Mouse (Mus musculus) forebrain, embryonic 16.5 days (tissue): ENCODE results near the gene Tpst2. TPM values are rescaled to one million over a fixed set of nuclear protein-coding genes. Genes with fewer than 3 reads are reported as not detected.

ENCODE experiments used
- ATAC-seq: fragments of 200-750 bp; cut with Nextera tagmentation; 2 replicates; pipeline ENCODE4 v1.8.0; 2017; ENCODE audit warnings: mild to moderate bottlenecking, moderate library complexity
- H3K27ac ChIP-seq: fragments of 300-500 bp; sonication (generic); 2 replicates; pipeline ENCODE4 v1.5.1; 2014; ENCODE audit warnings: low read length, control low read depth
- H3K27me3 ChIP-seq: fragments of 300-500 bp; sonication (generic); replicated peaks from 2 replicates; pipeline ENCODE4 v1.6.1; 2014; ENCODE audit warnings: low read length; ENCODE audit not compliant: control insufficient read depth, insufficient read depth
- H3K36me3 ChIP-seq: fragments of 300-500 bp; sonication (generic); 2 replicates; pipeline ENCODE4 v1.6.1; 2014; ENCODE audit not compliant: control insufficient read depth, insufficient read depth
- H3K4me1 ChIP-seq: fragments of 300-500 bp; sonication (generic); replicated peaks from 2 replicates; pipeline ENCODE4 v1.6.1; 2014; ENCODE audit warnings: low read length; ENCODE audit not compliant: control insufficient read depth, insufficient read depth
- H3K4me2 ChIP-seq: fragments of 300-500 bp; sonication (generic); 2 replicates; pipeline ENCODE4 v1.6.1; 2014; ENCODE audit warnings: mild to moderate bottlenecking, low read length, control low read depth
- H3K4me3 ChIP-seq: fragments of 300-500 bp; sonication (generic); replicated peaks from 2 replicates; pipeline ENCODE4 v1.5.1; 2014; ENCODE audit warnings: mild to moderate bottlenecking, low read length, control low read depth
- H3K9ac ChIP-seq: fragments of 300-500 bp; sonication (generic); replicated peaks from 2 replicates; pipeline ENCODE4 v1.6.1; 2014; ENCODE audit warnings: low read depth, low read length, control low read depth
- H3K9me3 ChIP-seq: fragments of 300-500 bp; sonication (generic); 2 replicates; pipeline ENCODE4 v1.6.1; 2016; ENCODE audit warnings: low read length; ENCODE audit not compliant: control insufficient read depth
- WGBS: fragments of 180-500 bp; shearing (Covaris S2); extraction: QIAGEN DNeasy Blood & Tissue Kit; methylation state at CpG from one replicate; pipeline ENCODE4 v1.1.7; 2014; 5-methylcytosine and 5-hydroxymethylcytosine counted together
- polyA plus RNA-seq: library from polyadenylated mRNA; unstranded; fragments of >200 nt; fragmentation: Nextera tagmentation; extraction: Ambion mirVana; gene quantifications from 2 replicates; pipeline ENCODE4 v1.2.1, GENCODE M21; 2015

Gene Tpst2
- polyA plus RNA-seq, 1 experiment from 2014 or later: 30.2 TPM

DNA sequence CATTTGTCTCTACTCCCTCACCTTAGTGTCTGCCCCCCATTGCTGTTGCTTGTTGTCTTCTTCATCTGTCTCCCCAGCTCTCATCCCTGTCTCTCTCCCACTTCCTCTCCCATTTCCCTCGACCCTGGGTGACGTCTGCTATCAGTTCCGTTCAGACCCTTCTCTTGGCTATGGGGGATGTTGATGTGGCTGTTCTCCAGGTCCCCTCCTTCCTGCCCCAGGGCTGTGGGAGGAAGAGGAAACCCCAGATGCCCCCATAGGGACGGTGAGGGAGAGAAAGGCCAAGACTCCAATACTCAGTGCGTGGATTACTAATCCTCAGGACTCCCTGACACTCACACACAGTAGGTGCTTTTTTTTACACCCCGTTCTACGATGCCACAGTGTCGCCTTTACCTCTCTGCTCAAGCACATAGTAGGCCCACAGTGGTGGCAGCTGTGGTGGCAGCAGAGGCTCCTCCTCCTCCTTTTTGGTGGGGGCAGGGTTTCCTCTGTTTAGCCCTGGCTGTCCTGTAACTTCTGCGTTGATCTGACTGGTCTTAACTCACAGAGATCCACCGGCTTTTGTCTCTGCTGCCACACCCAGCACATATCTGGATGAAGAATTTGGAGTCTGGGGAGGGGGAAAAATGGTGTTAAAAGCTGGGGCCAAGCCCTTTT is 7.2 kb downstream of the Tpst2 start:
- H3K27ac ChIP-seq: no peak overlapping the region
- H3K4me1 ChIP-seq: 0 out of 2 replicates have a peak, but pooled peaks cover 2% of the 10 kb centered on the region
- H3K9ac ChIP-seq: no peak overlapping the region
- no peaks in the 10 kb centered on the region for H3K36me3 ChIP-seq
- H3K4me2 ChIP-seq: no peak overlapping the region
- no peak for ATAC-seq
- H3K4me3 ChIP-seq: no peak overlapping the region
- H3K9me3 ChIP-seq: no peaks in the 10 kb centered on the region
- H3K27me3 ChIP-seq: no peaks in the 10 kb centered on the region
- 74% methylated on average over 10 of the region's 10 CpGs for WGBS

DNA sequence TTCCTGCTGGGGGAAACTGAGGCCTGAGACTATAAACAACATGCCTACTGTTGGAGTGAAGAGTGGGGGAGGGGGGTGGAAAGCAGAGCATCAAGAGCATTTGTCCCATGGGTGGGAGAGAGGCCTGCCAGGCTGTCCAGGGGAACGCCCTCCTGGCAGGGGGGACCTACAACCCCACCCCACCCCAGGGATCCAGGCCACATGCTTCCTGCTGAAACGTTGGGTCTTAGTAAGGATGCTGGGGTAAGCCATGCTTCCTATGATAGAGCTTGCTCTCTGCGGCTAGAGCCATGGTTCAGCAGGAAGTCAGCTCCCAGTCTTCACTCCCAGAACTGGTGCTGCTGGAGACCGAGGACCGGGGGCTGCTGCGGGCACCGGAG is 7.7 kb downstream of the Tpst2 start:
- Histone ChIP-seq H3K27ac (no peak overlapping the region), H3K4me2 (no peak overlapping the region), H3K27me3 (no peaks in the 10 kb centered on the region), H3K4me3 (no peak overlapping the region), H3K4me1 (peaks cover 3% of the 10 kb centered on the region; the same call in 1 of the 2 replicates), H3K9me3 (no peaks in the 10 kb centered on the region), H3K9ac (no peak overlapping the region), H3K36me3 (no peaks in the 10 kb centered on the region)
- 77% methylated on average over 7 of the region's 7 CpGs for WGBS
- no peak for ATAC-seq

DNA sequence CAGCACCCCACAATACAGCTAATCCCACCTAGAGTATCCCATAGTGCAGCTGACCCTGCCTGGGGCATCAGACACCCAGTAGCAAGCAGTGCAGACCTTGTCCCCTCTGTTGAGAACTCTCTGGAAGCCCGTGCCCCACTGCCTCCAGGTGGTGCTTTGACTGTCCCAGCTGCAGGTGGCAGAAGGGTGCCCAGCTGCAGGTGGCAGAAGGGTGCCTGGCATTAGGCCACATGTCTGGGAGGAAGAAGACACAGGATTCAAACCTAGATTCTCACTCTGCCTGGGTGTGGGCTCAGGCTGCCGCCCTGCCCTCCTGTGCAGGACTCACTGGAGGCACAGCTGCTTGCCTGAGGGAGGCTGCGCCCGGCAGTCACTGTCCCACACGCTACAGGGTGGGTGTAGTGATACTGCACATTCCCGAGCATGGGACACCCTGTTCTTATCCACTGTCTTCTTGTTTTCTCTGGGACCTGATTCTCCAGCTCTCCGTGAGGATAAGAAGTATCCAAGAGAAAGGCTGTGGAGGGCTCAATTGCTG is 9.1 kb downstream of the Tpst2 start:
- WGBS: 94% methylated on average over 7 of the region's 7 CpGs
- H3K27ac ChIP-seq: no peak overlapping the region
- no peak for ATAC-seq

DNA sequence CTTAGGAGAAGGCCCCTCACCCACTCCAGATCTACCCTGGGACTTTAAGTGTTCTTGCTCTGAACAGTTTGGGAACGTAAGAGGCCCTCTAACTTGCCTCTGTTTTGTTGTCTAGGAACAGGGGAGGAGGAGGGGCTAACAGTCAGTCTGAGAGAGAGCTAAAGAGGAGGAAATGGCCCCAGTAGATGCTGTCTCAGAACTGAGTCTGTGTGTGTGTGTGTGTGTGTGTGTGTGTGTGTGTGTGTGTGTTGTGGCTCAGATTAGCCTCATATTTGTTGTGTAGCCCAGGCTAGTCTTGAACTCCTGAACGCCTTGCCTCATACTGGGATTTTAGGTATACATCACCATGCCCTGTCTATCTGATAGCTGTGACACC is 10.1 kb downstream of the Tpst2 start:
- Histone ChIP-seq H3K27me3 (no peaks in the 10 kb centered on the region), H3K4me2 (no peak overlapping the region), H3K4me1 (peaks cover 6% of the 10 kb centered on the region; the same call in 1 of the 2 replicates), H3K9ac (no peak overlapping the region), H3K36me3 (no peaks in the 10 kb centered on the region), H3K27ac (no peak overlapping the region), H3K4me3 (no peak overlapping the region), H3K9me3 (no peaks in the 10 kb centered on the region)
- no peak for ATAC-seq
- WGBS: 76% methylated on average over 2 of the region's 2 CpGs

More for the DNA sequence above, 9.1 kb downstream of the Tpst2 start:
- H3K27me3 ChIP-seq: no peaks in the 10 kb centered on the region
- H3K4me3 ChIP-seq: no peak overlapping the region
- no peak overlapping the region for H3K9ac ChIP-seq
- no peaks in the 10 kb centered on the region for H3K36me3 ChIP-seq
- peaks cover 8% of the 10 kb centered on the region; the same call in 1 of the 2 replicates for H3K4me1 ChIP-seq
- H3K9me3 ChIP-seq: no peaks in the 10 kb centered on the region
- no peak overlapping the region for H3K4me2 ChIP-seq

DNA sequence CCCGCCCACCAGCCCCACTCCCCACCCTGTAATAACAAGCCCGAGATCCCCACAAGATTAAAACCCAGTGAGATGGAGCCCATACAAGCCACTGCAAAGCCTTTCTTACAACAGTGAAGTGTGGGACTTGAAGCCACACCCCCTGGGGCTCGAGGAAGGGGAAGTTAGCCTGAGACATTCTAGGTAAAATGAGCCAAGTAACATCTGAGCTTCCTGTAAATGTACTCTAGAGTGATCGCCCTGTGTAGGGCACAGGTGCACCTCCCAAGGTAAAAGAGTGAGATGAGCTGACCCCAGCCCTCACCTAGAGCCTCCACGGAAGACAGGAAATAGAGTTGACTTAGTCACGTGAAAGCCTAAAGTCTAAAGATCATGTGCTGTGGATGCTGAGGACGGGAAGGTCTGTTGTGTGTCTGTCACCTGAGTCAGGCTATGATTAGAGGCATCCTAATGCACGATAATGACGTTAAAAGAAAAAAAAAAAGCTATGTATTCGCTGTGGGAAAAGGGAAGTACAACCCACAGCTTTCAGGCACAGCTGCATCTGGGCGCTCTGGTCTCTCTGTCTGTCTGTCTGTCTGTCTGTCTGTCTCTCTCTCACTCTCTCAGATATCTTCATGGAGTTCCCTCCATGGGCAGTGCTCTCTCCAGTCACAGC is 10.6 kb downstream of the Tpst2 start:
- H3K9me3 ChIP-seq: no peaks in the 10 kb centered on the region
- no peaks in the 10 kb centered on the region for H3K27me3 ChIP-seq
- ATAC-seq: no peak
- H3K4me2 ChIP-seq: no peak overlapping the region
- H3K36me3 ChIP-seq: no peaks in the 10 kb centered on the region
- H3K27ac ChIP-seq: no peak overlapping the region
- no peak overlapping the region for H3K4me3 ChIP-seq
- peaks cover 6% of the 10 kb centered on the region; the same call in 1 of the 2 replicates for H3K4me1 ChIP-seq
- 80% methylated on average over 11 of the region's 11 CpGs for WGBS
- no peak overlapping the region for H3K9ac ChIP-seq

DNA sequence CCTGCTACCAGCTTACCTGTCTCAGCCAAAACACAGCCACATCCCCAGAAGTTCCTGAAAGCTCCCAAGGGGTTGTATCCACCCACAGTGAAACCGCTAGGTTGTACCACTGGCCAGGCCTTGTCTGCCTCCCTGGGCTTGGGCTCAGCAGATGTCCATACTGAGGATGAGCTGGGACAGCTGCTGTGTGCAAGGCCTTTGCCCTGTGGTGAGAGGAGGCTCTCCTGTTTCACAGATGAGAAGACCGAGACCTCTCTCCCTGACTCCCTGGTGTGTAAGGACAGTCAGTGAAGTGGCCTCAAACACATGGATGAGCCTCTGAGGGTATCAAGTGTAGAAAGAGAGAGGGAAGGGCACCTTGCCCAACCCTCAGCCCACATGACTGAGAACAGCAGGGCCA is 11.2 kb downstream of the Tpst2 start:
- WGBS: 93% methylated on average over 2 of the region's 2 CpGs
- H3K9me3 ChIP-seq: no peaks in the 10 kb centered on the region
- H3K27ac ChIP-seq: no peak overlapping the region
- ATAC-seq: no peak
- no peaks in the 10 kb centered on the region for H3K27me3 ChIP-seq
- no peak overlapping the region for H3K4me3 ChIP-seq
- H3K36me3 ChIP-seq: no peaks in the 10 kb centered on the region
- H3K4me1 ChIP-seq: peaks cover 6% of the 10 kb centered on the region; the same call in 1 of the 2 replicates
- no peak overlapping the region for H3K4me2 ChIP-seq
- H3K9ac ChIP-seq: no peak overlapping the region

DNA sequence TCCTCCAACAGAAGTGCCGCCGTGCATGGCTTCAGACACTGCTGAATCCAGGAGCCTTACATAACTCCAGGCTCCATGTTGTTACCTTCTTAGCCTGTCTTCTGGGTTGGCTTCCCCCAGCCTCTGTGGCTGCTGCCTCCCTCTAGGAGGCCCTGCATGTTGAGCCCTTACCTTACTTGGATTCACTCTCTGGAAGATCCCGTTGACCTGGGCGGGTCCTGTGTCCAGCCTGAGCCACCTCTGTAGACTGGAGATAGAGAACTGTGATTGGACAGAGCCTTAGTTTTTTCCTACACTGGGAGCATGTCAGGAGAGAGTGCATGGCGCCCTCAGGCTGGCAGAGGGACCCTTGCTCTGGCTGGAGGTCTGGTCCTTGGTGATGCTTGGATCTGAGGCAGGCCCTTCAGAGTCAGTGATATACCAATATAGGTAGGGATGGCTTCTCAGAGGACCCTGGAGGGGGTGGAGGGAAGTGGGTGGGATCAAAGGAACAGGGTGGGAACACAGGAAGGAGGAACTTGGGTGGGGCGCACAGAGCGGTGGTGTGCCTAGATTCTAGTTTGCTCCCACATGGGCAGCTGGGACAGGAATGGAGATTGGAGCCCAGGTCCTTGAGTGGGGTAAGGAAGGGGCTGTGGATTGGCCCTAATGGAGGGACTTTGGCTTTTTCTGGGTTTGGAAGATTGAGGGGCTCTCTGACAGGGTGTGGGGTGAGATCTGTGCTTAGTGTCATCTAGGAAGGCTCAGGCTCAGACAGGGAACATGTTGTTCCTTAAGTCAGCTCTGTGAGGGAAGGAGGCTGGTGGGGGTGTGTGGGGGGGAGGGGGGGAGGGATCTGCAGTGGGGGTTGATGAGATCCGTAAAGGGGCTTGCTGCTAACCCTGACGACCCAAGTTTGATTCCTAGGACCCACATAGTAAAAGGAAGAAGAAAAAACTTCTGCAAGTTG is 12.0 kb downstream of the Tpst2 start:
- WGBS: 82% methylated on average over 9 of the region's 9 CpGs
- H3K4me1 ChIP-seq: peaks cover 6% of the 10 kb centered on the region; the same call in 1 of the 2 replicates
- H3K4me3 ChIP-seq: no peak overlapping the region
- H3K9me3 ChIP-seq: no peaks in the 10 kb centered on the region
- no peak overlapping the region for H3K9ac ChIP-seq
- no peaks in the 10 kb centered on the region for H3K36me3 ChIP-seq
- no peak overlapping the region for H3K4me2 ChIP-seq
- no peaks in the 10 kb centered on the region for H3K27me3 ChIP-seq
- ATAC-seq: no peak
- no peak overlapping the region for H3K27ac ChIP-seq

DNA sequence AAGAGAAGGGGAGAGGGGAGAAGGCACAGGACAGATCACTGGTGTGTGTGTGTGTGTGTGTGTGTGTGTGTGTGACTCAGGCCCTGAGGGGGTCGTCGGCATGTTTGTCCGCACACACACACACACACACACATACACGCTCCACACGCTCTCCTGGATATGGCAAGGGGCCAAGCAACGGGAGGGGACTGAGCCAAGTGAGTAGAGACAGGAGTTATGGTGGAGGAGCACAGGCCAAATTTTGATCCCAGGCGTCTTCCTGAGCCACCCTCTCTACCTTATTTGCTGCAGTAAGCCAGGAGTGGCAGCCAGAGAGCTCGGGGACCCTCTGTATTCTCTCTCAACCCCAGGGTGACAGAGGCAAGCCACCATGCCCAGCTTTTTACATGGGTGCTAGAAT is 12.7 kb downstream of the Tpst2 start:
- WGBS: 45% methylated on average over 8 of the region's 8 CpGs

More for the DNA sequence above, 12.7 kb downstream of the Tpst2 start:
- H3K27ac ChIP-seq: no peak overlapping the region
- no peaks in the 10 kb centered on the region for H3K9me3 ChIP-seq
- H3K4me2 ChIP-seq: no peak overlapping the region
- H3K36me3 ChIP-seq: no peaks in the 10 kb centered on the region
- no peaks in the 10 kb centered on the region for H3K27me3 ChIP-seq
- no peak overlapping the region for H3K9ac ChIP-seq
- H3K4me1 ChIP-seq: peaks cover 6% of the 10 kb centered on the region; the same call in 1 of the 2 replicates
- ATAC-seq: no peak
- no peak overlapping the region for H3K4me3 ChIP-seq
